Mouse (Mus musculus) CH12.LX (cell line): ENCODE measurements around the gene Rsbn1. TPM values are rescaled to one million over a fixed set of nuclear protein-coding genes. Genes with fewer than 3 reads are reported as not detected.

Experiments
- DNase-seq: peaks from one replicate; pipeline ENCODE4 v3.0.0-alpha.2; 2013; ENCODE audit errors: extremely low read depth
- H3K27ac ChIP-seq: 2 replicates; pipeline ENCODE4 v1.5.1; 2012; ENCODE audit warnings: low read depth, mild to moderate bottlenecking, control low read depth, moderate library complexity; ENCODE audit not compliant: insufficient read depth
- H3K27me3 ChIP-seq: replicated peaks from 2 replicates; pipeline ENCODE3; 2012; ENCODE audit warnings: inconsistent platforms
- H3K36me3 ChIP-seq, 2 experiments: replicated peaks in 1 of 2; 2 replicates each; pipeline versions ENCODE3 to v1.6.1; 2012; ENCODE audit warnings: inconsistent platforms in 1 of 2, low read length in 1 of 2, mild to moderate bottlenecking in 1 of 2, mixed read lengths in 1 of 2, moderate library complexity in 1 of 2; ENCODE audit not compliant: control insufficient read depth in 1 of 2, insufficient read depth in 1 of 2
- H3K4me1 ChIP-seq, 2 experiments: 2 replicates each; pipeline ENCODE4 v1.6.1; 2012; ENCODE audit warnings: inconsistent platforms in 1 of 2, moderate library complexity in 1 of 2; ENCODE audit not compliant: insufficient read depth in 2 of 2, control insufficient read depth in 1 of 2
- H3K4me2 ChIP-seq: 2 replicates; pipeline ENCODE4 v1.6.1; 2012; ENCODE audit warnings: low read depth, mild to moderate bottlenecking, control low read depth; ENCODE audit not compliant: poor library complexity, insufficient read depth, severe bottlenecking
- H3K4me3 ChIP-seq, 3 experiments: fragments of 150-350 bp in 1 of 3; sonication (generic) in 1 of 3; replicated peaks in 1 of 3; 2 replicates each; pipeline versions ENCODE3 to v1.5.1; 2011 to 2012; ENCODE audit warnings: low read depth in 2 of 3, low read length in 2 of 3, mild to moderate bottlenecking in 2 of 3, moderate library complexity in 2 of 3, control low read depth in 1 of 3, improper control_type of control experiment in 1 of 3, inconsistent platforms in 1 of 3, mixed read lengths in 1 of 3; ENCODE audit not compliant: poor library complexity in 1 of 3
- H3K79me2 ChIP-seq: replicated peaks from 2 replicates; pipeline ENCODE4 v1.6.1; 2012; ENCODE audit warnings: mild to moderate bottlenecking, moderate library complexity; ENCODE audit not compliant: control insufficient read depth, poor library complexity, insufficient read depth, severe bottlenecking; ENCODE audit errors: extremely low read depth
- H3K9ac ChIP-seq: 2 replicates; pipeline ENCODE4 v1.6.1; 2012; ENCODE audit warnings: low read depth, mild to moderate bottlenecking, control low read depth, moderate library complexity; ENCODE audit not compliant: insufficient read depth
- H3K9me3 ChIP-seq: replicated peaks from 2 replicates; pipeline ENCODE3; 2012; ENCODE audit warnings: low read length, inconsistent platforms, mixed read lengths
- ELF1 ChIP-seq: IDR thresholded peaks from 2 replicates; pipeline ENCODE4 v1.6.1; 2014; ENCODE audit warnings: low read depth, mild to moderate bottlenecking, inconsistent platforms, low read length, improper control_type of control experiment
- ZKSCAN1 ChIP-seq: IDR thresholded peaks from 2 replicates; pipeline ENCODE4 v1.6.1; 2012; ENCODE audit warnings: low read depth, inconsistent platforms, low read length, improper control_type of control experiment, borderline replicate concordance
- dilution Hi-C: fragments of 300-500 bp; cut with MboI; formaldehyde crosslinking; loops from 2 replicates; pipeline ENCODE4 v1.14.3; 2020; ENCODE audit warnings: low sequenced_read_pairs; ENCODE audit not compliant: extremely low pct_unique_long_range_greater_than_20kb, extremely low pct_ligation_motif_present
- in situ Hi-C: fragments of 300-500 bp; cut with MboI; formaldehyde crosslinking; loops from 3 replicates; pipeline ENCODE4 v1.14.3; 2019; ENCODE audit warnings: low sequenced_read_pairs, low pct_ligation_motif_present, low pct_unique_long_range_greater_than_20kb, mixed read lengths
- polyA plus RNA-seq: library from polyadenylated mRNA; unstranded; fragments of >175 nt; gene quantifications from 2 replicates; pipeline ENCODE4 v1.2.1, GENCODE M21; 2012; ENCODE audit warnings: low read depth; ENCODE audit not compliant: insufficient read length
- total RNA-seq, 2 experiments: library from RNA; depleted of rRNA; stranded (reverse); fragments of 300-350 nt in 1 of 2; fragments of >200 nt in 1 of 2; gene quantifications; 2 replicates each; pipeline ENCODE4 v1.2.3; 2012 to 2014

Gene Rsbn1
- total and polyA plus RNA-seq, 3 experiments = 13.0 to 19.6 (median 13.8) TPM

DNA sequence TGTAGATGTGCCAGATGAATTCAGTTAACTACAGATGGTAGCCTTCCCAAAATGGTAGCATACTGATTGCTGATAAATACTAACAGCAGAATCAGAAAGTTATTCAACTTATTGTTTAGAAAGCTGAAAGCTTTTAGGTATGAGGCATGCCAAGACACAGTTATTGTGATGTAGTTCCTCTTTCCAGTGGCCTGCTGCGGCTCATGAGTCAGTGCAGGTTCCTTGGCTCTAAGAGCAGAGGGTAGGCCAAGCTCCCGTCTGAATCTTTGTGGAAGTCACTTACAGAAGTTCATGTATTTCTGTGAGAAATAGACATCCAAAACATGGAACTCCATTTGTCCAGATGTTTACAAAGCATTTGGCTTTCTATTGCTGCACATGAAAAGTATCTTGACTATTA is 98.1 kb downstream of the Rsbn1 start:
- TF ChIP-seq ZKSCAN1 (no peak), ELF1 (no peak)
- TF ChIP-seq, all 38 proteins: peak for 0
- no peak overlapping the region for H3K9ac ChIP-seq
- peaks cover 0 to 24% of the 10 kb centered on the region in 2 experiments; a peak in 2 of 4 replicates for H3K4me1 ChIP-seq
- no peak overlapping the region for H3K27ac ChIP-seq
- dilution Hi-C loops = no loop called here
- DNase-seq = peak; percentile 52
- no peaks in the 10 kb centered on the region for H3K9me3 ChIP-seq
- no peak overlapping the region for H3K4me2 ChIP-seq
- in situ Hi-C loops = loop anchor here (25.0 kb wide), 1 partner anchor 425 kb away; no protein-coding TSS in a partner anchor
- H3K79me2 ChIP-seq = no peaks in the 10 kb centered on the region
- peaks cover 16 to 47% of the 10 kb centered on the region in 2 experiments for H3K36me3 ChIP-seq
- H3K4me3 ChIP-seq = no peak overlapping the region
- H3K27me3 ChIP-seq = no peaks in the 10 kb centered on the region

Other genes with a start within 250 kb of the Rsbn1 start
- 14.0 and 16.0 TPM in 2 replicates for gene Olfml3, start 176.1 kb upstream of the Rsbn1 start, total RNA-seq (2012; rRNA removed)
- gene Olfml3, start 176.1 kb upstream of the Rsbn1 start, total RNA-seq (2014; rRNA removed) = 18.3 and 19.7 TPM in 2 replicates
- 33.3 and 34.0 TPM in 2 replicates for gene Olfml3, start 176.1 kb upstream of the Rsbn1 start, polyA plus RNA-seq
- not detected in 2 replicates for gene Gm10964, start 174.8 kb upstream of the Rsbn1 start, total RNA-seq (2012; rRNA removed)
- not detected in 2 replicates for gene Gm10964, start 174.8 kb upstream of the Rsbn1 start, total RNA-seq (2014; rRNA removed)
- not detected in 2 replicates for gene Gm10964, start 174.8 kb upstream of the Rsbn1 start, polyA plus RNA-seq
- 32.7 and 36.5 TPM in 2 replicates for gene Hipk1, start 122.6 kb upstream of the Rsbn1 start, total RNA-seq (2012; rRNA removed)
- 25.1 and 26.2 TPM in 2 replicates for gene Hipk1, start 122.6 kb upstream of the Rsbn1 start, total RNA-seq (2014; rRNA removed)
- 31.1 and 35.9 TPM in 2 replicates for gene Hipk1, start 122.6 kb upstream of the Rsbn1 start, polyA plus RNA-seq
- gene Dclre1b, start 104.7 kb upstream of the Rsbn1 start, total RNA-seq (2012; rRNA removed) = 16.7 and 18.5 TPM in 2 replicates
- 9.1 and 10.2 TPM in 2 replicates for gene Dclre1b, start 104.7 kb upstream of the Rsbn1 start, total RNA-seq (2014; rRNA removed)
- gene Dclre1b, start 104.7 kb upstream of the Rsbn1 start, polyA plus RNA-seq = 32.2 and 32.5 TPM in 2 replicates
- 19.8 and 20.1 TPM in 2 replicates for gene Ap4b1, start 104.6 kb upstream of the Rsbn1 start, total RNA-seq (2012; rRNA removed)
- 31.6 and 31.9 TPM in 2 replicates for gene Ap4b1, start 104.6 kb upstream of the Rsbn1 start, total RNA-seq (2014; rRNA removed)
- gene Ap4b1, start 104.6 kb upstream of the Rsbn1 start, polyA plus RNA-seq = 22.6 and 23.1 TPM in 2 replicates
- 3.1 and 4.3 TPM in 2 replicates for gene Gm43064, start 104.5 kb upstream of the Rsbn1 start, total RNA-seq (2012; rRNA removed)
- 0.91 and 1.6 TPM in 2 replicates for gene Gm43064, start 104.5 kb upstream of the Rsbn1 start, total RNA-seq (2014; rRNA removed)
- not detected in 2 replicates for gene Gm43064, start 104.5 kb upstream of the Rsbn1 start, polyA plus RNA-seq
- 12.2 and 19.3 TPM in 2 replicates for gene Bcl2l15, start 81.5 kb upstream of the Rsbn1 start, total RNA-seq (2012; rRNA removed)
- 22.4 and 23.0 TPM in 2 replicates for gene Bcl2l15, start 81.5 kb upstream of the Rsbn1 start, total RNA-seq (2014; rRNA removed)
- 24.8 and 24.9 TPM in 2 replicates for gene Bcl2l15, start 81.5 kb upstream of the Rsbn1 start, polyA plus RNA-seq
- gene Ptpn22, start 54.3 kb upstream of the Rsbn1 start, total RNA-seq (2012; rRNA removed) = 21.9 and 26.7 TPM in 2 replicates
- 46.9 and 49.7 TPM in 2 replicates for gene Ptpn22, start 54.3 kb upstream of the Rsbn1 start, total RNA-seq (2014; rRNA removed)
- gene Ptpn22, start 54.3 kb upstream of the Rsbn1 start, polyA plus RNA-seq = 67.9 and 90.9 TPM in 2 replicates
- 21.2 and 27.3 TPM in 2 replicates for gene Phtf1, start 54.0 kb downstream of the Rsbn1 start, total RNA-seq (2012; rRNA removed)
- gene Phtf1, start 54.0 kb downstream of the Rsbn1 start, total RNA-seq (2014; rRNA removed) = 37.1 and 42.0 TPM in 2 replicates
- 41.2 and 42.4 TPM in 2 replicates for gene Phtf1, start 54.0 kb downstream of the Rsbn1 start, polyA plus RNA-seq